Mouse (Mus musculus) lung, postnatal 4 days (tissue): ENCODE measurements around the gene Slc39a1.
A peak's percentile ranks its signal among the peaks of the same experiment; 100 is the strongest.
"Not testable (repeated sequence)": the region's sequence is repeated elsewhere in the genome, so short reads cannot be mapped to it uniquely, and the experiment has no call there.

Source experiments
- DNase-seq, 2 experiments: peaks; one replicate each; pipeline ENCODE4 v3.0.0; 2021

Gene Slc39a1

DNA sequence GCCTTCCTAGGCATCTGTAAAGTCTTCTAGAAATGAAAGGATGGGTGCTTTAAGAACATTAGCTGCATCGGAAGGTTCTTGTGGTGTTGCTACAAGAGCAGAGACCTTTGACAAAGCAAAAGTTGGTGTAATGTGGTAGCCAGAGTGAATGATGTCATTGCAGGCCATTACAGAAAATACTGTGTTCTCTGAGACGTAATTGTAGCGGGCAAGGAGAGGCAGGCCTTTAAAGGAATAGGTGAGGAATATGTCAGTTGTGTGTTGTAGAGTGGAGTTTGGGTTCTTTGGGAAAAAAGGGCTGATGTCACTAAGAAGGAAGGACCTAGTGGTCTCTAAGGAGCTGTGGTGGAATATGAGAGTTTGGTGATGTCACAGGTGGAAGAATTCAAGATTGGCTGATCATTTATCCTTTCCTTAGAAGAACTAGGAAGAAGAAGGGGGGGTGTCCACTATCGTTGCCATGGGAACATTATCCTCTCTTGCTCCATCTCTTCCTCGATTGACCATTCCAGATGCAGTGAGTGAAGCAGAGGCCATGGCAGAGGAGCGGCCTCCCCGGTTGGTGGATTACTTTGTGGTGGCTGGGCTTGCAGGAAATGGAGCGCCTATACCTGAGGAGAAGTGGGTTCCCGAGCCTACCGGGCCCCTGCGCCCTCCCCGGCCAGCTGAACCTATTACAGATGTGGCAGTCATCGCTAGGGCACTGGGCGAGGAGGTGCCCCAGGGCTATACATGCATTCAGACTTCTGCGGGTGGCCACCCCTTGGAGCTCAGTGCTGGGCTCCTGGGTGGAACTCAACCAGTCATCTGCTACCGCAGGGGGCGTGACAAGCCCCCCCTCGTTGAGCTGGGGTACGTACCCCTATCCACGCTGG, 19.2 kb downstream of the Slc39a1 start:
- no peak for DNase-seq

DNA sequence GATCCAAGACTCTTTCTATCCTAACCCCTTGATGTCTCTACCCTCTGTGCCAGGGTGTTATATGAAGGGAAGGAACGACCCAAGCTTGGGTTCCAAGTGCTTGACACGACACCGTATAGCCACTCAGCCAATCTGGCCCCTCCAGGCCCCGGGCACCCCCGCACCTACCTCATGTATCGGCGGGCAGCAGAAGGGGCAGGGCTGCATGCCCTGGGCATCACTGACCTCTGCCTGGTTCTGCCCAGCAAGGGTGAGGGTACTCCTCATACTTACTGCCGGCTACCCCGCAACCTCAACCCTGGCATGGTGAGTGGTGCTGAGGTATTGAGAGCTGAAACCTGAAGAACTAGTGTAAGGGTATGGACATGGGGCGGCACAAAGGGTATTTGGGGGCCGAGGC, 20.2 kb downstream of the Slc39a1 start:
- no peak for DNase-seq

DNA sequence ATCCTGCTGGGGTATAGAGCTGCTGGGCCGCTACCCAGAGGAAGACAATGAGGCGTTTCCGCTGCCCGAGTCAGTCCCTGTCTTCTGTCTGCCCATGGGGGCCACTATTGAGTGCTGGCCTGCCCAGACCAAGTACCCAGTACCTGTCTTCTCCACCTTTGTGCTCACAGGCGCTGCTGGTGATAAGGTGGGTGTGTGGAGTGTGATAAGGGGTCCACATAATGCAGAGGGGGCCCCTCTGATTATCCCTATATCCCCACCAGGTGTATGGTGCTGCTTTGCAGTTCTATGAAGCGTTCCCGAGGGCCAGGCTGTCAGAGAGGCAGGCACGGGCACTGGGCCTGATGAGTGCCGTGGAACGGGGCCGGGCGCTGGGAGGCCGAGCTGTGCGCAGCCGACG, 21.0 kb downstream of the Slc39a1 start:
- no peak for DNase-seq

DNA sequence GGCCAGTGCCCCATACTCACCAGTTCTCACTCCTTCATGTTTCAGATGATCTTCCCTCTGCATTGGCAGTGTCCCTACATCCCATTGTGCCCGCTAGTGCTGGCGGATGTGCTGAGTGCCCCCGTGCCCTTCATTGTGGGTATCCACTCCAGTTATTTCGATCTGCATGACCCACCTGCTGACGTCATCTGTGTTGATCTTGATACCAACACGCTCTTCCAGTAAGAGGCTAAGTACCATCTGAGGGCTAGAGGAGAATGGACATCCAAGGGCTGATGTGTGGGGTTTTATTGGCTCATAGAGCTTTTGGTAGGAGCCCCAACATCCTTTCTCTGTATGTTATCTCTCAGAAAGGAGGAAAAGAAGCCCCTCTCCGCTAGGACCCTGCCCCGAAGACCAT, 22.8 kb downstream of the Slc39a1 start:
- peak in 1 of 2 experiments; percentile 17 for DNase-seq

DNA sequence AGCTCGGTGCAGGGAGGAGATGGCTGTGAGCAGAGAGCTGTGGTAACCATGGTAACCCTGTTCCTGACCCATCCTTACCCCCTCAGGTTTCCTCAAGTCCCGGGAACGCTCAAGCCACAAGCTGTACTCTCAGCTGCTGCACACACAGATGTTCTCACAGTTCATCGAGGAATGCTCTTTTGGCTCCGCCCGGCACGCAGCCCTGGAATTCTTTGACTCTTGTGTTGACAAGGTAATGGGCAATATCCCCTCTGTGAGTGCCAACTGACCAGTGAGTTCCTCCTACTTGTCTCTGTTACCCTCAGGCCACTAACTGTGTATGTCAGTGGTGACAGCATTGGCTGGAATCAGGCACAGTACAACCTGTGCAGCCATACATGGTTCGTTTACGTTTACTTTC, 24.2 kb downstream of the Slc39a1 start:
- no peak for DNase-seq

DNA sequence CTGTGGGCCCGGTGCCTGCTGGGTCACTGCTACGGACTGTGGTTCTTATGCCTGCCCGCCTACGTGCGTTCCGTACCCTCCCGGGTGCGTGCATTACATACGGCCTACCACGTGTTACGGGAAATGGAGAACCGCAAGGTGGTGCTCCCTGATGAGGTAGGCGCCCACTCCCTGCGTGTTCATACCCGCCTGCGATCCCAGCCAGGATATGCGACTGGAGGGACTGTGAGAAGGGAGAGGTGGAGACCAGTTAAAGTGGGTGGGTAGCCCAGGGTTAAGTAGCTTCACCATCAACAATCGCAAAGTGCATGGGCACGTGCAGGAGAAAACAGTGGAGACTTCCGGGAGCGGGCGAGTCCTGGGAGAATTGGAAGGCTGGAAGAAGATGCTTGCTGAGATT, 25.9 kb downstream of the Slc39a1 start:
- DNase-seq: no peak

DNA sequence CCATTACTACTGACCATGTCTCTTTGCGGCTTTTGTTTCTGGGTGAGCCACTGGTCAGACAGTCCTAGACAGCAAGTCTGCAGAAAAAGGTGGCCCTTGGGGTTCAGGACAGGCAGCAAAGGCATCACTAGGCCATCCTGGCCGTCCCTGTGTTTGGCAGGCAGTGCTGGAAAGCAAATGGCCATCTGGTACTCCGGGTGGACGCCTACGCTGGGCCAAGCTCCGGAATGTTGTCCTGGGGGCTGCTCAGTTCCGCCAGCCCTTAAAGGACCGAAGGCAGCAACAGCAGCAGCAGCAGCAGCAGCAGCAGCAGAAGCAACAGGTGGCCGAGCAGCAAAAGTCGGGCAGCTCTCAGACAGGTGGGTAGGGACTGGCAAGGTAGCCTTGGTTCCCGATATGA, 27.3 kb downstream of the Slc39a1 start:
- no peak for DNase-seq

DNA sequence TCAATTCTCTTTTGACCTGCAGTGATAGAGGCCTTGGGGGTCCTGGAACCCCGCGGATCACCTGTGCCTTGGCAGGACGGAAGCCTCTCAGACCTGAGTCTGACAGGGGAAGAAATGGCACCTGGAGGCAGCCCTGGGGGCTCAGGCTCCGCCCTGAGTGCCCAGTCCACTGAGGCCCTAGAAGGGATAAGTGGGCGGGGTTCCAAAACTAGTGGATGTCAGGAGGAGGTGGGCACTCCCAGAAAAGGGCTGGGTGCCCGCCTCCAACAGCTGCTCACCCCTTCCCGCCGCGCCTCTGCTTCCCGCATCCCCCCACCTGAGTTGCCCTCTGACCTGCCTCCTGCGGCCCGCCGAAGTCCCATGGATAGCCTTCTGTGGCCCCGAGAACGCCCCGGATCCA, 28.9 kb downstream of the Slc39a1 start:
- no peak for DNase-seq

DNA sequence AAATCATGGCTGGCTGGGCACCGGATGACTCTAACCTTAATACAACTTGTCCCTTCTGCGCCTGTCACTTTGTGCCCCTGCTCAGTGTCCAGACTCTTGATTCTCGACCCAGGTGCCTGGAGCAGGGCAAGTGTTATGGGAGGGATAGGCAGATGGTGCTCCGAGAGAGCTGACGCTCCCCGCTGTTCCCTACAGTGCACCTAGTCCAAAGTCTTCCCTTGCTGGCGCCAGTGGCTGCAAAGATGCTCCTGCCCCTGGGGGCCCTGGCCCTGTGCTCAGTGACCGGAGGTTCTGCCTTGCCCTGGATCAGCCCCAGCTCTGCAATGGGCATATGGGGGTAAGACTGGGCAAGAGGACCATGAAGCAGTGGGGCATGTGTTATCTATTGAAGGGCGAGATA, 29.8 kb downstream of the Slc39a1 start:
- no peak for DNase-seq

DNA sequence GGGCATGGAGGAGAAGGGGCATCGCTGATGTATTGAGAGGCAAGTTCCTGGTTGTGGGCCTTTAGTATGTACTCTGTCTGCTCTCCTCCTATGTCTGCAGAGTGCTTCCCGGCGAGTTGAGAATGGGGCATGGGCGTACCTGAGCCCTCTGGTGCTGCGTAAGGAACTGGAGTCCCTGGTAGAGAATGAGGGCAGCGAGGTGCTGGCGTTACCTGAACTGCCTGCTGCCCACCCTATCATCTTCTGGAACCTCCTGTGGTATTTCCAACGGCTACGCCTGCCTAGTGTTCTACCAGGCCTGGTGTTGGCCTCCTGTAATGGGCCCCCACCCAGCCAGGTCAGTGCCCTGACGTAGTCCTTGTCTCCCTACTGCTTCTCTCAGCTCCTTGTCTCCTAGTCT, 30.2 kb downstream of the Slc39a1 start:
- no peak for DNase-seq

DNA sequence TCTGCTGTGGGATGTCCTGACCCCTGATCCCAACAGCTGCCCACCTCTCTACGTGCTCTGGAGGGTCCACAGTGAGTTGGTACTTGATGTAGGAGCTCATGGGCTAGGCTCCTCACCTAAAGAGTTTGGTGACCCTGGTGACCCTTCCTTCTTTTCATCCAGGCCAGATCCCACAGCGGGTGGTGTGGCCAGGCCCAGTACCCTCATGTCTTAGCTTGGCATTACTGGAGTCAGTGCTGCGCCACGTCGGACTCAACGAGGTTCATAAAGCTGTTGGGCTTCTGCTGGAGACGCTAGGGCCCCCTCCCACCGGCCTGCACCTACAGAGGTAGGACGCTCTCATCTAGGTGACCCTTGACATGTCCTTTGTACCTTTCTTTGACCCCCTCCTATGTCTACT, 31.2 kb downstream of the Slc39a1 start:
- DNase-seq: no peak

DNA sequence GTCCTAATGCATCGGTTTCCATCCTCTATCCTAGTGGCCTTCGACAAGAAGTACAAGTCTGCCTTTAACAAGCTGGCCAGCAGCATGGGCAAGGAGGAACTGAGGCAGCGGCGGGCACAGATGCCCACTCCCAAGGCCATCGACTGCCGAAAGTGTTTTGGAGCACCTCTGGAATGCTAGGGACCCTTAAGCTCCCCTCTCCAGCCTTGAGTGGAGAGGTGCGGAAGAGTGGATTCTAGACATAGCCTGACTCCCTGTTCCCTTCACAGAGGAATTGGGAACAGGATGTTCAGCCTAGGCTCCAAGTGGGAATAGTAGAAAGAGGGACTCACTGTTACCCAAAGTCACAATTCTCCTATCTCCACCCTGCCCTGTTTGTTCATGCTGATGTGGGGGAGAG, 31.8 kb downstream of the Slc39a1 start:
- DNase-seq: no peak

DNA sequence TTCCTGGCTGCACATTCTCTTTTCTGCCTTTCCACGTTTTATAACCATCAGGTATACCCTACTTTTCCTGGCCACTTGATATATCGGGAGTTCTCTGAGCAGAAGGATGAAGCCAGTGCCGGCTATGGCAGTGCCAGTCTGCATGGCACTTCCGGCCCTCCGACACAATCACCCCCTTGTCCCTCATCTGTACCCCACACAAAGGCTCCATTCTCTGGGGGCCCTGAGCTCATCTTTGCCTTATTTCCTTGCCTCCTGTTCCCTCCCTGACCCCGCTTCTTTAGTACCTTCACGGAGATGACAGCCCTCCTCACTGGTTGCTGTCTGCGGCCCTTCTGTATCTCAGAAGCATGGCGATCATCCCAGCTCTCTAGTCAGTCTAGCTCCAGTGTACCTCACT, 32.7 kb downstream of the Slc39a1 start:
- no peak for DNase-seq

DNA sequence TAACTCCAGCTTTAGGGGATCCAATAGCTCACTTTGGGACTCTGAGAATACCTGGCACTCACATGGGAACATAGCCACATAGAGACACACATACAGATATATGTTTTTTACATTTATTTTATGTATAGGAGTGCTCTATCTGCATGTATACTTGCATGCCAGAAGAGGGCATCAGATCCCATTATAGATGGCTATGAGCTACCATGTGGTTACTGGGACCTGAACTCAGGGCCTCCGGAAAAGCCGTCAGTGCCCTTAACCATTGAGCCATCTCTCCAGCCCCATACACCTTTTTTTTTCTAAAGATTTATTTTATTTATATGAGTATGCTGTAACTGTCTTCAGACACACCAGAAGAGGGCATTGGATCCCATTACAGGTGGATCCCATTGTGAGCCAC, 36.2 kb downstream of the Slc39a1 start:
- DNase-seq: no peak

DNA sequence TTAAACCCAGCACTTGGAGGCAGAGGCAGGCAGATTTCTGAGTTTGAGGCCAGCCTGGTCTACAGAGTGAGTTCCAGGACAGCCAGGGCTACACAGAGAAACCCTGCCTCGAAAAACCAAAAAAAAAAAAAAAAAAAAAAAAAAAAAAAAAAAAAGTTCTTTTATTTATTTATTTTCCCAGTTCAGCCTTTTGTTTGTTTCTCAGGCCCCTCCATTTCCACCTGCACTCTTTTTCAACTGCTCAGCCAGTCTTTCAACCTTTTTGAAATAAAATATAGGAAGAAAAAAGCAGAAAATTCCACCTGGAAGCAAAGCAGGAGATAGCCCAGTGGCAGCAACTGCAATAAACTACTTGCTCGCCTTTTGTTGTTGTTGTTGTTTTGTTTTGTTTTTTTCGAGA, 41.4 kb downstream of the Slc39a1 start:
- not testable (repeated sequence) for DNase-seq

DNA sequence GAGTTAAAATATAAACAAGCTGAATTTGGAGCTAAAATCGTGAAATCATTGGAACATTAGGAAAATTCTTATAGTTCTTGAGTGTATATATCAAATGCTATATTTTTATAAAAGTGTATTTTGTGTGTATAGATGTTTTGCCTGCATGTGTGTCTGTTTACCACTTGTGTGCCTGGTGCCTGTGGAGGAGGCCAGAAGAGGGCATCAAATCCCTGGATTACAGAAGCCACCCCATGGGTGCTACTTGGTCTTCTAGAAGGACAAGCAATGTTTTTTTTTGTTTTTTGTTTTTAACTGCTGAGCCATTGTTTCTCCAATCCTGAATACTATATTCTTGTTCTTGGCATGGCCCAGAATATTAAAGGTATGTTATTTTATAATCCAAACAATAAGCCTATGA, 42.6 kb downstream of the Slc39a1 start:
- DNase-seq: no peak

DNA sequence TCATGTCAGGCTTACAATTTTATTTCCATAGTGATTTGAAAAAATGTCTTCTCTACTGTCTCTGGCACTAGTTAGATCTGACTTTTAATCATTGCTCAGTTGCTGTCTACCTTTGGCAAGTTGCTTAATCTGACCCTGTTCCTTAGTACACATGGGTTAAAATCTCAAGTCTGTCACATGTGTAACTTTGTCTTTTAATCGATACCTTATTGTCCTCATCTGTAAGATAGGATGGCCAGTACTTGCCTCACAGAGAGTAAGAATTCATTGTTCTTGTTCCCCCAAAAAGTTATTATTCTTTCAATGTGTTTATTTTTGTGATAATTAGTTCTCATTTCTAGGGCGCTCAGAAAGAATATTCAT, 44.0 kb downstream of the Slc39a1 start:
- DNase-seq: no peak

DNA sequence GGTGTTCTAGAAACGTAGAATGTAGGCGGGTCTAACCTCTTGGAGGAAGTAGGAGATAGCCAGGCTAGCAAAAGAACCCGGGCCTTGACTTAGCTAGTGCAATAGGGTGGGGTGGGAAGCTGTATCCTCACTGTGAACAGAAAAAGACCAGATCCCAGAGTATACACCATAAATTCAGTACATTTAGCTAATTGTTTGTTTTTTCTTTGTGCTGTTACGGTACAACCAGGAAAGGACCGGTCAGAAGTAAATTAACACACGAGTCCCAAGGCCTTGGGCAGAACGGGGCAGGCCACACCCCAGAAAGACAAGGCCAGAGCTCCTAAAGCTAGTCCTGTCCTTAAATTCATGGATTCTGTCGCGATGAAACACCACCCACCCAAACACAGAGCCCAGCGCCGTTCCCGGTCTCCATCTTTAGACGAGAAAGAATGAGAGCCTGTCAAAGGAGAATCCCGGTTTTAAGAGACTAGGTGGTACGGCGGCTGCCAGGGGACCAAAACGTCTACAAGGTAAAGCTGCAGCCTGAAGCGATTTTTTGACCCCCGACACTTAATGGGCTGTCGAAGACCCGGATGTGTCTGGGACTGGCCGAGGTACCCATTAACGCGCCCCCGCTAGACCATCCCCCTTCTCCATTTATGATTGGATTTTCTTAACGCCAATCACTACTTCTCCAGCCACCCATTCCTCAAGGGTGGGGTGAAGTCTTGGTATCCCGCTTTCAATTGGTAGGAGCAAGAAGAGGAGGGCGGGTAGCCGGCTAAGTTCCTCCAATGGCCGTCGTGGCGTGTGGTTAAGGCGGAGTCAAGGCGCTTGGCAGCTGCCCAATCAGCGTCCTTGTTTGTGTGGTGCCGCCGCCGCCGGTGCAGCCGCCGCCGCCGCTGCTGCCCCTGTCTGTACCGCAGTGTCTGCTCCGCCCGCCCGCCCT, 44.6 kb downstream of the Slc39a1 start, which contains the start of gene Gatad2b:
Gene Gatad2b (plus strand): TSS at position 834 of the 931 bp plus-strand sequence.
- DNase-seq: peak; percentile 99

DNA sequence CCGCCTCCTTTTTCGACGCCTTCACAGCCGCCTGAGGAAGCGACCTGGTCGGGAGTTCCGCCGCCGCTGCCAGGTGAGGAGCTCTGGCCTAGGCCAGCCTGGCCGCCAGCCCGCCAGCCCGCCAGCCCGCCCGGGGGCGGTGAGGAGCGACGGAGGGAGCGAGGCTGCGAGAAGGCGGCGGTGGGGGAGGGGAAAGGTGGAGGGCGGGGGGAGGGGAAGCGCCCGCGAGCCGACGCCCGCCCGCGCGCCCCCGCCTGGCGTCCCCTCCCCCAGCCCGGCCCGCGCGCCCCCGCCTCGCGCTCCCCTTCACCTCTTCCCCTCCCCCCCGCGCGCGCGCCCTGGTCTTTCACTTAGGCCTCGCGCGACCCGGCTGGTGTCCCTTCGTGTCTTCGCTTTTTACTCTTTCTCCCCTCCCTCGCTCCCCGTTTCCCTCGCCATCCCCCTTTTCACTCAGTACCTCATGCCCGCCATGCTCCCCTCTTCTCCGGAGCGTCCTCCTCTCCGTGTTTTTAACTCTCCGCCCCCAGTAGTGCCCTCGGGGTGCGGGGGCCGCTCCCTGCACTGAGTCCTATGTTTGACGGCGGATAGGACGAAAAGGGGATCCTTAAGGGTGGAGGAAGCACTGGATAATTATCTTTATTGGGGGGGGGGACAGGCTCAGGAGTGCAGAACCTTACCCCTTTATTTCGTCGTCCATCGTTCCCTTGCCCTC, 45.5 kb downstream of the Slc39a1 start:
- peak in 1 of 2 experiments; percentile 74 for DNase-seq

DNA sequence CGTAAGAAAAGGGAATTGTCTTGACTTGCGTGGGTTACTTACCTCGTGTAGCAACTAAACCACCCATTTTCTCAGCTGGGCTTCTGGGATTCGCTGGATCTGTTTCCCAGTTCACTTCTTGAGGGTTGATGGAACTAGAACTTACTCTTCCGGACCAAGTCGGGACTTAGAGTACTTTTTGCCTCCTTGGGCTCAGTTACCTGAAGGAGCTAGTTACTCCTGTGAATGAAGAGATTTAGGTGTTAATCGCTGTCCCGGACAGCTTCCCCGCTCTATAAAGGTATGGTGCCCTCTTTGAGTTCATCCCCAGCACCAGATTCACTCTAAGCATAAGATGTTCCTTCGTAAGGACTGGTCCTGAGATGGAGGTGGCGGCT, 46.1 kb downstream of the Slc39a1 start:
- no peak for DNase-seq

DNA sequence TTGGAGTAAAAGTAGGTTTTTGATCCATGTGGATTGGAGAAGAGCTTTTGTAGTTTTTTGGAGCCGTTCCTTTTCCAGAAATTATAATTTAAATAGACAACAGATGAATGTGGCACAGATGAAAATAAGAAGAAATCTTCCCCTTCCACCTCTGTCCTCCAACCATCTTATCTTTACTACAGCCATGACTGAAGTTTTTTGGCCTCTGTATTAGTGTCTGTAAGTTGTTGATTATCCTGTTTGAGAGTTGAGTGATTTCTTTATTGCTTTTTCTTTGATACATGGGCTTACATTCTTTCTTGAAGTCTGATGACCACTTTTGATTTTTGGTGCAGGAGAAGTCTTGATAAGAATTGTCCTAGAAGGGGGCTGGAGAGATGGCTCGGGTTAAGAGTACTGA, 46.7 kb downstream of the Slc39a1 start:
- DNase-seq: no peak
